Mouse (Mus musculus) midbrain, embryonic 14.5 days (tissue): ENCODE measurements at regions not wholly inside any gene's neighbourhood (a gene's known extent, or its start where the extent isn't known, plus 50 kb on each side); places are given as distances from the start of the nearest gene placed in this dataset.

Experiments used
- ATAC-seq: fragments of 200-750 bp; cut with Nextera tagmentation; 2 replicates; pipeline ENCODE4 v1.8.0; 2017; ENCODE audit warnings: moderate number of reproducible peaks, moderate library complexity; ENCODE audit not compliant: low FRiP score, low TSS enrichment
- DNase-seq: peaks from one replicate; pipeline ENCODE4 v3.0.0-alpha.2; 2015
- H3K27ac ChIP-seq: fragments of 300-500 bp; sonication (generic); replicated peaks from 2 replicates; pipeline ENCODE4 v1.5.1; 2014; ENCODE audit warnings: mild to moderate bottlenecking, low read depth, low read length, moderate library complexity
- H3K27me3 ChIP-seq: fragments of 300-500 bp; sonication (generic); 2 replicates; pipeline ENCODE4 v1.6.1; 2014; ENCODE audit warnings: low read length, control low read depth, mixed read lengths; ENCODE audit not compliant: control insufficient read depth, insufficient read depth
- H3K36me3 ChIP-seq: fragments of 300-500 bp; sonication (generic); 2 replicates; pipeline ENCODE4 v1.6.1; 2014; ENCODE audit warnings: low read length, control low read depth; ENCODE audit not compliant: control insufficient read depth, insufficient read depth
- H3K4me1 ChIP-seq: fragments of 300-500 bp; sonication (generic); 2 replicates; pipeline ENCODE4 v1.6.1; 2014; ENCODE audit warnings: mild to moderate bottlenecking, antibody characterized with exemption, low read length, control low read depth; ENCODE audit not compliant: control insufficient read depth, insufficient read depth
- H3K4me2 ChIP-seq: fragments of 300-500 bp; sonication (generic); 2 replicates; pipeline ENCODE4 v1.6.1; 2014; ENCODE audit warnings: mild to moderate bottlenecking, low read length, moderate library complexity
- H3K4me3 ChIP-seq: fragments of 300-500 bp; sonication (generic); replicated peaks from 2 replicates; pipeline ENCODE4 v1.5.1; 2014; ENCODE audit warnings: low read depth, low read length
- H3K9ac ChIP-seq: fragments of 300-500 bp; sonication (generic); replicated peaks from 2 replicates; pipeline ENCODE4 v1.6.1; 2014; ENCODE audit warnings: mild to moderate bottlenecking, low read length, moderate library complexity
- H3K9me3 ChIP-seq: fragments of 300-500 bp; sonication (generic); 2 replicates; pipeline ENCODE4 v1.6.1; 2016; ENCODE audit warnings: low read length, control low read depth, mixed read lengths; ENCODE audit not compliant: control insufficient read depth
- WGBS: fragments of 180-500 bp; shearing (Covaris S2); extraction: QIAGEN DNeasy Blood & Tissue Kit; methylation state at CpG from one replicate; pipeline ENCODE4 v1.1.7; 2014; 5-methylcytosine and 5-hydroxymethylcytosine counted together

- H3K9ac ChIP-seq, result no peak overlapping the region
- H3K4me3 ChIP-seq, result no peak overlapping the region
- H3K27me3 ChIP-seq, result no peaks in the 10 kb centered on the region
- no peak for DNase-seq
- no peak overlapping the region for H3K27ac ChIP-seq
- WGBS, result 89% methylated on average over 2 of the region's 2 CpGs
- H3K36me3 ChIP-seq, result no peaks in the 10 kb centered on the region
- H3K9me3 ChIP-seq, result no peaks in the 10 kb centered on the region
- no peaks in the 10 kb centered on the region for H3K4me1 ChIP-seq
- H3K4me2 ChIP-seq, result no peak overlapping the region
- no peak for ATAC-seq
Observed at GRCm38 (mm10) chr9:26539042-26539441, 194.5 kb upstream of the B3gat1 start.

GRCm38 (mm10) chr9:26548328-26548922, 185.1 kb upstream of the B3gat1 start:
- Histone ChIP-seq H3K27ac (no peak overlapping the region), H3K4me3 (no peak overlapping the region), H3K27me3 (no peaks in the 10 kb centered on the region), H3K4me1 (no peaks in the 10 kb centered on the region), H3K36me3 (no peaks in the 10 kb centered on the region), H3K4me2 (no peak overlapping the region), H3K9ac (no peak overlapping the region), H3K9me3 (no peaks in the 10 kb centered on the region)
- no peak for ATAC-seq
- 78% methylated on average over 4 of the region's 4 CpGs for WGBS
- DNase-seq, result no peak

DNA sequence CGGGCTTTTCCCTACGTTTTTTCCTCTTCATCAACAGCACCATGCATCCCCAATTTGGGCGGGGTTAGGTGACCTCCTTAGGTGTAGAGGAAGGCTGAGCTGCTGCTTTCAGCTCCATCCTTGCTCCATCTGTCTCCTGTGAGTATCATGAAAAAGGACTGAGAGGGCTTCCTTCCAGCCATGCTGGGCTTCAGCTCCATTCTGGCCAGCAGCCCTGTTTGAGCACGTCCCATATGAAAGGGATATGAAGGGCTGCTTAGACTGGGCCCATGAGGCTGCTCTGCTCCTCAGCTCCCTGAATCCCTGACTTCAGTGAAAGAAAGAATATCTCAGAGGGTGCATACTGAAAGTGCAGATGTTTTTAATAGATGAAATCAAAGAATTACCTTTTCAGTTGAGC, 184.4 kb upstream of the B3gat1 start:
- no peak for ATAC-seq
- no peak for DNase-seq
- Histone ChIP-seq H3K27me3 (no peaks in the 10 kb centered on the region), H3K9ac (no peak overlapping the region), H3K4me3 (no peak overlapping the region), H3K4me2 (no peak overlapping the region), H3K36me3 (no peaks in the 10 kb centered on the region), H3K4me1 (no peaks in the 10 kb centered on the region), H3K9me3 (no peaks in the 10 kb centered on the region), H3K27ac (no peak overlapping the region)
- WGBS, result 80% methylated on average over 4 of the region's 4 CpGs

GRCm38 (mm10) chr9:26549551-26549950, 184.0 kb upstream of the B3gat1 start:
- H3K27ac ChIP-seq, result no peak overlapping the region
- no peak overlapping the region for H3K4me3 ChIP-seq
- no peaks in the 10 kb centered on the region for H3K36me3 ChIP-seq
- WGBS, result 82% methylated on average over 2 of the region's 2 CpGs
- no peak overlapping the region for H3K9ac ChIP-seq
- no peak overlapping the region for H3K4me2 ChIP-seq
- DNase-seq (no peak), ATAC-seq (no peak)
- no peaks in the 10 kb centered on the region for H3K9me3 ChIP-seq
- H3K27me3 ChIP-seq, result no peaks in the 10 kb centered on the region
- H3K4me1 ChIP-seq, result no peaks in the 10 kb centered on the region

GRCm38 (mm10) chr9:26575990-26576389, 157.5 kb upstream of the B3gat1 start:
- Histone ChIP-seq H3K9ac (no peak overlapping the region), H3K9me3 (no peaks in the 10 kb centered on the region), H3K27me3 (no peaks in the 10 kb centered on the region), H3K4me2 (no peak overlapping the region), H3K27ac (no peak overlapping the region), H3K36me3 (no peaks in the 10 kb centered on the region), H3K4me3 (no peak overlapping the region), H3K4me1 (no peaks in the 10 kb centered on the region)
- ATAC-seq (no peak), DNase-seq (no peak)
- 91% methylated on average over 6 of the region's 6 CpGs for WGBS

DNA sequence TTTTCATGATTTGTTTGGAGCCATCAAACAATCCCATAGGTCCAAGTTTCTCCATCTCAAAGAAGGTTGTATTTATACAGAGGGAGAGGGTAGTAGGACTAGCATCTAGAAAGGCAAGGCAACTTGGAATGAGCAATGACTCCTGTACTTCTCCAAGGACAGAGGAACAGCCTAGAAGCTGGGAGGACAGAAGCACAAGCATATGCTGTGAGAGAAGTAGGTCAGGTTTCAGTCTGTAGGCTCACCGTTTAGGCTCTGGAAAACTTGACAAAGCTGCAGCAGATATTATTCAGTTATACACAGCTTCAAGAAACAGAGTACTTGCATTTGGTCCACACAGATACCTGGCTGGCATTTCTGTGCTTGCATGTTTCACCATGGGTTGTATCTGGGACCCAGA, 131.5 kb upstream of the B3gat1 start:
- H3K36me3 ChIP-seq, result no peaks in the 10 kb centered on the region
- no peak overlapping the region for H3K4me3 ChIP-seq
- H3K4me1 ChIP-seq, result no peaks in the 10 kb centered on the region
- H3K27me3 ChIP-seq, result no peaks in the 10 kb centered on the region
- no peak overlapping the region for H3K9ac ChIP-seq
- WGBS, result 94% methylated on average over 1 of the region's 1 CpGs
- ATAC-seq (no peak), DNase-seq (no peak)
- no peaks in the 10 kb centered on the region for H3K9me3 ChIP-seq
- H3K4me2 ChIP-seq, result no peak overlapping the region
- H3K27ac ChIP-seq, result no peak overlapping the region

DNA sequence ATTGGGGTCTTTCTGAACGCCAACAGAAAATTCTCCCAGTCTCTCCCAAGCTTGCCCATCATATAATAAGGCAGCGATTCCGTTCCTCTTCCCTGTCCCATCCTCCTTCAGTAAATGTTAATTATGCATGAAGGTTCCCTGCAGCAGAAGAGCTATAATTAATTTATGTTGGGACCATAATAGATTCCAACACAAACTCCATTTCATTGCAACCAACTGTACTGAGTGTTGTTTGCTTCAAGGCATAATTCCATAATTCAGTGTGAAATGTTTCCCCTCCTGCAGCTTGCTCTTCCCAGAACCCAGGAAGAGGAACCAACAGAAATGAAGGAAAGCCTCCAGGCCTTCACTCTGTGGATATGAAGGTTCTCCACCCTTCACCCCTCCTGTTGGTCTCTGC, 129.0 kb upstream of the B3gat1 start:
- no peak for ATAC-seq
- no peak overlapping the region for H3K9ac ChIP-seq
- no peak overlapping the region for H3K4me3 ChIP-seq
- no peaks in the 10 kb centered on the region for H3K27me3 ChIP-seq
- H3K4me2 ChIP-seq, result no peak overlapping the region
- WGBS, result 64% methylated on average over 3 of the region's 3 CpGs
- H3K4me1 ChIP-seq, result no peaks in the 10 kb centered on the region
- H3K27ac ChIP-seq, result no peak overlapping the region
- DNase-seq, result no peak
- H3K36me3 ChIP-seq, result no peaks in the 10 kb centered on the region
- H3K9me3 ChIP-seq, result no peaks in the 10 kb centered on the region

- H3K4me3 ChIP-seq, result no peak overlapping the region
- H3K27ac ChIP-seq, result no peak overlapping the region; the same call in 1 of the 2 replicates
- WGBS, result 56% methylated on average over 6 of the region's 6 CpGs
- H3K9ac ChIP-seq, result no peak overlapping the region
- H3K4me1 ChIP-seq, result 0 out of 2 replicates have a peak, but pooled peaks cover 4% of the 10 kb centered on the region
- no peaks in the 10 kb centered on the region for H3K9me3 ChIP-seq
- H3K27me3 ChIP-seq, result no peaks in the 10 kb centered on the region
- no peak for DNase-seq
- no peak overlapping the region for H3K4me2 ChIP-seq
- no peaks in the 10 kb centered on the region for H3K36me3 ChIP-seq
- ATAC-seq, result no peak
Observed at GRCm38 (mm10) chr9:26611711-26612437, 121.7 kb upstream of the B3gat1 start.

DNA sequence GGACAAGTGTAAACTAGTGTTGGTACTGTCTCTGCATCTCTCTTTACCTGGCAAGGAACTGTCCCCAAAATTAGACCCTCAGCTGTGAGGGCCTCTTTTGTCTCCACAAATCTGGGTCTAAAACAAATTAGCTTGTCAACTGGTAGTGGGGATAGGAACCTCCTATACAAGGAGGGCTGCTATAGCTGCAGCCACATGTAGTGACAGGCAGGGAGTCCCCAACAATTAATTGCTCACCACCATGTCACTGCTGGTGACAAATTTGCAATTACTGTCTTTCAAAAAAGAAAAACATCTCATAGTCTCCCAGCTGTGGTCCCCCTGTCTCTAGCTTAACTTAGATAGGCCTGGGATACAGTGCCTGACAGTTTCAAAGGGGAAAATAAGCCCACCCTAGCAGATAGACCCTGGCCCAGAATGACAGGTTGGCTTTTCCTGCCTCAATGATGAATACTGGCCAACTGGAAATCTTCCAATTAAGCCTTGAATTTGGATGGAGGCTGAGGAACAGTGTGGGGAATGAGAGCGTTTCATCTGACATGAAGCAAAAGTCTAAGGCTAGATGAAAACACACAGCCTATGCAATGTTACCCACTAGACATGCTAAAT, 110.6 kb upstream of the B3gat1 start:
- Histone ChIP-seq H3K4me2 (no peak overlapping the region), H3K27me3 (no peaks in the 10 kb centered on the region), H3K9me3 (no peaks in the 10 kb centered on the region), H3K36me3 (no peaks in the 10 kb centered on the region), H3K9ac (no peak overlapping the region), H3K27ac (no peak overlapping the region), H3K4me3 (no peak overlapping the region), H3K4me1 (no peaks in the 10 kb centered on the region)
- ATAC-seq (no peak), DNase-seq (no peak)
- 84% methylated on average over 1 of the region's 1 CpGs for WGBS
